Mouse (Mus musculus): ENCODE measurements around the gene Ccdc85c. TPM values are rescaled to one million over a fixed set of nuclear protein-coding genes. Genes with fewer than 3 reads are reported as not detected.

Ccdc85c gene
- polyA plus RNA-seq (2015; fragmentation: Nextera tagmentation; extraction: Ambion mirVana) = 1.5 and 1.6 TPM in 2 replicates

DNA sequence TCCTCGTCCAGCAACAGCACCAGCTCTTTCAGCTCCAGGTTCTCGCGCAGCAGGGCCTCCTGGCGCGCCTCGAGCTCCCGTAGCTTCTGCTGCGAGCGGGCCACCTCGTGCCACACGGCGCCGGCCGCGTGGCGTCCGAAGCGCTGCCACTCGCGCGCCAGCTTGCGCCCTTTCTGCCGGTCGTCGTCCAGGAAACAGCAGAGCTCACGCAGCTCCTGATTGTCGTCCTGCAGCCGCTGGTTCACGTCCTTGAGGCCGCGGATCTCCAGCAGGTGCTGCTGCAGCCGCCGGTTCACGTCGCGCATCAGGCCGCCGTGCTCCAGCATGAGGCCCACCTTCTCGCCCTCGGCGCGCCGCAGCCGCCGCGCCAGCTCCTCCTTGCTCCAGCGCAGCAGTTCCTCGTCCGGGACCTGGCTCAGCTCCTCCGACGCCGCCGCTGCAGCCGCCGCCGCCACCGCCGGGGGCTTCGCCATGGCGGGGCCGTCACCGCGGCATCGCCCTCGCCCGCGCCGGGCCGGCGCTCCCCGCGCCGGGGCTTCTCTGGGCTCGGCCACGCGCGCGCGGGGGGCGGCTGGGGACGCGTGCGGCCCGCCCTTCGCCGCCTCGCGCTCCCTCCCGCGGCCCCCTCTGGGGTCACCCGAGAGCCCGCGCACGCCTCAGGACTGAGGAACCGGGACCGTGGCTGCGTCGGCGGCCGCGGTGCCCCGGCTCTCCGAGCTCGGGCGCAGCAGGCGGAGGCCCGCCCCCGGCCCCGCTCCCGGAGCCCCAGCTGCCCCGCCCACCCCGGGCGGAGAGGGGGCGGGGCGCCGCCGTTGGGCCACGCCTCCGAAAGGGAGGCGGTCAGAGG is at the start of gene Ccdc85c:
Gene Ccdc85c (minus strand): TSS at position 765 of the 847 bp plus-strand sequence.

DNA sequence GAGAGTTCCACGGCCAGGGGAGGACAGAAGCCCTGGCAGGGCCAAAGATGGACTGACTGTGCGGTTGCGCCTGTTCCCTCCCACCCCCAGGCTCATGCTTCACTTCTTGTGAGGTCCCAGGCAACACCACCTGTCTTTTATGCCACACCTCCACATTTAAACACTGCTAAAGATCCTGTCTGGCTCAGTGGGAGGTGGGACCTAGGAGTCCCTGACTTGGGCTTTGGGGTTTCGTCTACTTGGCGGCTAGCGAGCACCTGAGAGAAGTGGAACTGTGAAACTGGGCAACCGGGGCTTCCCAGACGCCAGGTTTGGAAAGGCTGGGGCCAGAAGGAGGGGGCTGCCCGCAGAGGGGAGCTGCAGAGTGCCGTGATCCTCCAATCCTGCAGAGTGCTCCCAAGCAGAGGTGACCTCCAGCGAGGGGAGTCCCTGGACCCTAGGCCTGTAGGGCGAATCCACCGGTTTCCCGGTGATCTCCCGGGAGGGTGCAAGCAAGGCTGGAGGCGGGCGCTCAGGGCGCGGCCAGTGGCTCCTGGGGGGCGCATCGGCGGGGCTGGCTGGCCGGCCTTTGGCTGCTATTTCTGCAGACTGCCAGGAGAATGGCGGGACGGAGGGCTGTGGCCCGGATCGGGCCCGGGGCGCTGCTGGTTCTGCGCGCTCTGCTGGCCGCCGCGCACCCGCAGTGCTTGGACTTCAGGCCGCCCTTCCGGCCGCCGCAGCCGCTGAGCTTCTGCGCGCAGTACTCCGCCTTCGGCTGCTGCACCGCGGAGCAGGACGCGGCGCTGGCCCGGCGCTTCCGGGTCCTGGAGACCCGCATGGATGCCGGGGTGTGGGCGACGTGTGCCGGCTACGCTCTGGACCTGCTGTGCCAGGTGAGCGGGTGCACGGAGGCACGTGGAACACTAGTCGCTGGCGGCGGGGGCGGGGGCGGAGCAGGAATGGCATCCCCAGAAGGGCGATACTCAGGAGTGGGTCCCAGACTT is 30.9 kb upstream of the Ccdc85c start, which contains the start of gene Hhipl1:
Gene Hhipl1 (plus strand): TSS at position 459 of the 983 bp plus-strand sequence.

DNA sequence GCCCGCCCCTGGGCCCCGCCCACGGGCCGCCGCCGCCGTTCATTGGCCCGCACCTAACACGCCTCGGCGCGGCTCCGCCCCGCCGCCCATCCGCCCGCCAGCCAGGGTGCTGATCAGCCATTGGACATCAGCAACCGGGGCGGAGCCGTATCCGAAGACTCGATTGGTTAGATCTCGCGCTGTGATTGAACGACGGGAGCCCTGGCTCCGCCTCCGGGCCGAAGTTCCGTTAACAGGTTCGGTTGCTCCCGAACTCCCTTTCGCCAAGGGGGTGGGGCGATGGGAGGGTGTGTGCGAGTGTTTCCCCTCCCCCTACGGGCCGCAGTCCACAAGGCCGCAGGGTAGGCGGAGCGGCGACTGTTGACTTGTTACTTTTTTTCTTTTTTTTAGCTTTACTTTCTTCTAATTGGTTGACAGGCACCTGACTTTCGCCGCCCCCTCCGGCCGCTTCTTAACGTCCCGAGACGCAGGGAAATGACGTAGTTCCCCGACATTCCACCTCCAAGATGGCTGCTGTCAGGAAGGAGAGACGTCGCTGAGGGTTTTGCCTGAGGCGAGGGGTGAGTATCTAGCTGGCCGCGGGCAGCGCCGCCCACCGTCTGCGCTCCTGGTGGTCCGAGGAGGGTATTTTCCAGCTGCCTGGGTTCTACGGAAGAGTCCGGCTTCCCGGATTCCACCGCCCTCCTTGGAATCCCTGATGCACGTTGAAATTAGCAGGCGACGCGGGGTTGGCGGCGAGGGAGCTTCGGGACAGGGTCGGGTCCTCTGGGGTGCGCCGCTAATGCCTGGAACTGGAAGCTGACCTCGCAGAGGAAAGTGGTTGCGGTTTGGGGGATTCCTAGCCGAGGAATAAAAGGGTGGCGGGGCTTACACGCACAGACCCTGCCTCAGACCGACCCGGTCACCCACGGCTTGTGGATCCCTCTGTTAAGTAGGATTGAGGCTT is 95.6 kb downstream of the Ccdc85c start, which contains the start of gene Ccnk:
Gene Ccnk (plus strand): TSS at position 259 of the 946 bp plus-strand sequence.

DNA sequence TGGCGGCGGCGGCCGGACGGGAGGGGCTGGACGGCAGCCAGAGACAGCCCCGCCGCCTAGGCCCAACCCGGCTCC is 96.1 kb downstream of the Ccdc85c start, which contains the start of gene Setd3:
Gene Setd3 (minus strand): TSS at position 69 of the 75 bp plus-strand sequence.

Other genes with a start within 250 kb of the Ccdc85c start
- gene Setd3, start 96.1 kb downstream of the Ccdc85c start, polyA plus RNA-seq (2015; fragmentation: Nextera tagmentation; extraction: Ambion mirVana) = 85.8 and 87.8 TPM in 2 replicates
- 2.3 TPM in 2 replicates for gene Ccnk, start 95.8 kb downstream of the Ccdc85c start, polyA plus RNA-seq (2015; fragmentation: Nextera tagmentation; extraction: Ambion mirVana)
- gene Hhipl1, start 30.8 kb upstream of the Ccdc85c start, polyA plus RNA-seq (2015; fragmentation: Nextera tagmentation; extraction: Ambion mirVana) = 0.31 and 0.60 TPM in 2 replicates
- 2.1 and 2.5 TPM in 2 replicates for gene Cyp46a1, start 59.0 kb upstream of the Ccdc85c start, polyA plus RNA-seq (2015; fragmentation: Nextera tagmentation; extraction: Ambion mirVana)
- 57.6 and 59.8 TPM in 2 replicates for gene Eml1, start 95.5 kb upstream of the Ccdc85c start, polyA plus RNA-seq (2015; fragmentation: Nextera tagmentation; extraction: Ambion mirVana)

Measured in skeletal muscle tissue, postnatal 0 days (tissue).